Mouse (Mus musculus): ENCODE data around the gene Pla2g4e.

- TF ChIP-seq GATA1 (IDR thresholded peaks at IDR 0.05; ENCODE audit: borderline replicate concordance, low read length): no peak
- no peak for TF ChIP-seq CTCF (IDR thresholded peaks at IDR 0.05; ENCODE audit: low read depth, low read length)
Measured at GRCm38 (mm10) chr2:120237784-120238183, 7.4 kb downstream of the Pla2g4e start.
